ENCODE assay signal across 21 mouse cellular contexts in the genomic region with DNA sequence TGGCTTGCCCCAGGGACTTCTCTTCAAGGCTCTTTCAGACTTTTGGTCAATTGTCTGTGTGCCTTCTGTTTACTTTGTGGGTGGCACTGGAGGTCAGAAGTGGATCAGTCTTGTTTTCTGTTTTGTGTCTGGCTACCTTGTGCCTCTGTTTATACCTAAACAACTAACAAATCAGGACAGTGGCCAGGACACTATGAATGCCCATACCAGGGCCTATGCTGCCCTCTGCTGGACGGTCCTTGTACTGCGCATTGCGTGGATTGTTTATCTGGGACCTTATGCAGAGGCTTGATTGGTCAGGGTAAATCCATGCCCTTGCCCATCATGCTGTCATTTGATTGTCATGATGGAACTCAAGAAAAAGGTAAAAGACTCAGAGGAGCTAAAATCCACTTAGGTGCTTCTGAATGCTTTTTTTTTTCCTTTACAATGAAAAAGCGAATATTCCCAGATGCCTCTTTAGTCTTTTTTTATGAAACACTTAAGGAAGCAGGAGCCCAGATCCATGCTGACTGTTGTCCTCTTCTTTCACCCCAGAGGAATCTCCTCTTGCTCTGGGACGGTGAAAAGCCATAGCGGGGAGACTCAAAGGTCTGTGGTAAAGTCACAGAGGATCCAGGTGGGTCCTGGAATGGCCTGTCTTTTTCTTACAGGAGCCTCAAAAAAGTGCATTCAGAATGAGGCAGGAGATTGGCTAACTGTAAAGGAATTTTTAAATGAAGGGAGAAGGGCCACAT. TPM values are rescaled to one million over a fixed set of nuclear protein-coding genes. Genes with fewer than 3 reads are reported as not detected.
DNase-seq lines count a peak whose midpoint lies in the region; ATAC-seq and TF ChIP-seq lines count a peak whose summit lies in the region.
"Not testable (repeated sequence)": the region's sequence is repeated elsewhere in the genome, so short reads cannot be mapped to it uniquely, and the experiment has no call there.
"Had no signal": no experiment of that assay in that cellular context is flagged by ENCODE, and none has a peak within 500 bp of the region (broad histone marks: within the 10 kb centered on the region; RNA-seq: fewer than 3 reads in every experiment).

No protein-coding gene starts in this region.

- H3K27me3 ChIP-seq in lung, postnatal 0 days (replicated peaks; ENCODE audit: insufficient read depth, low read length): not testable (repeated sequence)

- DNase-seq in adrenal gland, adult (ENCODE audit: inconsistent age in 2 of 2, low spot score in 1 of 2): peak; percentile 50 to 89
- DNase-seq in cerebellum, adult 18-20 months: peak; percentile 32 to 49
- peak; percentile 48 to 55 for DNase-seq in frontal cortex, postnatal 36 days (ENCODE audit: low spot score in 2 of 2)
- DNase-seq in kidney, adult 18-20 months: peak; percentile 82
- peak; percentile 34 to 72 for DNase-seq in kidney, postnatal 36 days
- DNase-seq in left cerebral cortex, adult 11 months (ENCODE audit: low spot score): peak; percentile 44
- peak; percentile 3 for DNase-seq in lung, postnatal 0 days (ENCODE audit: low spot score)
- DNase-seq in right cerebral cortex, postnatal 4 days: peak; percentile 42

- H3K27ac ChIP-seq in lung, postnatal 0 days (ENCODE audit: low read length): not testable (repeated sequence)

- H3K4me2 ChIP-seq in lung, postnatal 0 days (replicated peaks; ENCODE audit: low read depth, low read length): not testable (repeated sequence)

- TF ChIP-seq CTCF in lung, postnatal 0 days (IDR thresholded peaks at IDR 0.05): not testable (repeated sequence)

- 51% methylated on average over 6 of the region's 6 CpGs for WGBS in lung, postnatal 0 days

- ATAC-seq in lung, postnatal 0 days: not testable (repeated sequence)

- H3K4me3 ChIP-seq in lung, postnatal 0 days (ENCODE audit: low read depth, low read length): not testable (repeated sequence)

- H3K36me3 ChIP-seq in lung, postnatal 0 days (ENCODE audit: insufficient read depth, low read length): not testable (repeated sequence)

- not testable (repeated sequence) for H3K9me3 ChIP-seq in lung, postnatal 0 days (ENCODE audit: low read length)

- not testable (repeated sequence) for TF ChIP-seq EP300 in lung, postnatal 0 days (IDR thresholded peaks at IDR 0.05)

- not testable (repeated sequence) for H3K4me1 ChIP-seq in lung, postnatal 0 days (ENCODE audit: insufficient read depth, low read depth, low read length)

- H3K9ac ChIP-seq in lung, postnatal 0 days (replicated peaks; ENCODE audit: low read depth): not testable (repeated sequence)

RNA-seq across cellular contexts. Expression of gene A530032D15Rik, which starts 5.2 kb away (rescaled TPM):
- polyA plus RNA-seq in lung, postnatal 0 days (2015; fragmentation: Nextera tagmentation; extraction: Ambion mirVana): 0.11 and 0.20 TPM in 2 replicates
- polyA plus RNA-seq: brain, embryonic 14.5 days; embryonic facial prominence, embryonic 15.5 days; forebrain, embryonic 10.5 days; heart, postnatal 0 days; hindbrain, embryonic 12.5 days; intestine, embryonic 14.5 days; limb, embryonic 10.5 days; liver, embryonic 11.5 days; lung, embryonic 16.5 days; midbrain, embryonic 14.5 days had no signal

RNA-seq across cellular contexts. Expression of gene Gm10553, which starts 14.9 kb away (rescaled TPM):
- polyA plus RNA-seq in lung, postnatal 0 days (2015; fragmentation: Nextera tagmentation; extraction: Ambion mirVana): not detected in 2 replicates
- polyA plus RNA-seq: activated CD4-positive, CD25-positive, alpha-beta regulatory T cell, adult 4 months; brain, embryonic 14.5 days; embryonic facial prominence, embryonic 15.5 days; forebrain, embryonic 10.5 days; heart, postnatal 0 days; hindbrain, embryonic 12.5 days; intestine, embryonic 14.5 days; limb, embryonic 10.5 days; liver, embryonic 11.5 days; lung, embryonic 16.5 days; midbrain, embryonic 14.5 days; spleen, adult 2 months; stomach, embryonic 16.5 days had no signal

Comparison
In these comparisons a context has a peak if more than half of its experiments do, and no peak if none do; other contexts are left out.
1. DNase-seq: peak in every context shown above with its lines; median percentile 82 in kidney, adult 18-20 months; 70 in adrenal gland, adult; 53 in kidney, postnatal 36 days; 52 in frontal cortex, postnatal 36 days; 44 in left cerebral cortex, adult 11 months; 42 in right cerebral cortex, postnatal 4 days; 40 in cerebellum, adult 18-20 months; 3 in lung, postnatal 0 days.